Mouse (Mus musculus) C2C12 (cell line): ENCODE results near the gene Tescl.

ENCODE experiments used
- CTCF ChIP-seq: IDR thresholded peaks from one replicate; pipeline ENCODE4 v1.5.1; 2011; ENCODE audit not compliant: control insufficient read depth, insufficient read depth, insufficient read length
- MAX ChIP-seq: IDR thresholded peaks from one replicate; pipeline ENCODE4 v1.6.1; 2011; ENCODE audit warnings: mild to moderate bottlenecking, control low read depth
- MYOD1 ChIP-seq: IDR thresholded peaks from one replicate; pipeline ENCODE4 v1.6.1; 2011; ENCODE audit warnings: low read depth; ENCODE audit not compliant: control insufficient read depth, insufficient read length
- USF1 ChIP-seq: IDR thresholded peaks from one replicate; pipeline ENCODE4 v1.6.1; 2011; ENCODE audit warnings: low read depth, mild to moderate bottlenecking, control low read depth, moderate library complexity

- TF ChIP-seq MAX (no peak), CTCF (no peak), MYOD1 (no peak), USF1 (no peak)
Measured at GRCm38 (mm10) chr7:24355646-24356045, 21.9 kb upstream of the Tescl start.
